Mouse (Mus musculus): ENCODE data around the gene Slmap. TPM values are rescaled to one million over a fixed set of nuclear protein-coding genes. Genes with fewer than 3 reads are reported as not detected.
"Not testable (repeated sequence)": the region's sequence is repeated elsewhere in the genome, so short reads cannot be mapped to it uniquely, and the experiment has no call there.

Gene Slmap
- total RNA-seq, 1 experiment from 2014 or later: 95.9 TPM

- ATAC-seq (replicated peaks; ENCODE audit: insufficient number of reproducible peaks, low FRiP score, low TSS enrichment, poor library complexity, severe bottlenecking): no peak
Measured at GRCm38 (mm10) chr14:26432320-26432719, 102.4 kb downstream of the Slmap start.

DNA sequence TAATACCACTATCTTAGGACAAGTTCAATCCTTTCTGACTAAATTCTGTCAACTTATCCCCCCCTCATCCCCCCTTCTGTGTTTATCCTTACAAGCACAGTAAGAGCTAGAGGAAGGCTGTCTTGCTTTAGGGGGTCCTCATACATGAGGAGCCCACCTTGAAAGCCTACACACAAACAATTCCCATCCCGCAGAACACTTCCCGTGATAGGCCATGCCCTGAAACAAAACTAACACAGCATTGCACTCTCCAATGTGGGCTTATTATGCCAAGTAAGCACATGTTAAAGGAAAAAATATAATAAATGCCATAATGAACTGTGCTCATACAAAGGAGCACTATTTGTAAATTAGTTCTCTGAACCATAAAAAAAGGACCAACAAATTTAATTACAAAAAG lies 102.8 kb downstream of the Slmap start:
- no peak for ATAC-seq (replicated peaks; ENCODE audit: insufficient number of reproducible peaks, low FRiP score, low TSS enrichment, poor library complexity, severe bottlenecking)

DNA sequence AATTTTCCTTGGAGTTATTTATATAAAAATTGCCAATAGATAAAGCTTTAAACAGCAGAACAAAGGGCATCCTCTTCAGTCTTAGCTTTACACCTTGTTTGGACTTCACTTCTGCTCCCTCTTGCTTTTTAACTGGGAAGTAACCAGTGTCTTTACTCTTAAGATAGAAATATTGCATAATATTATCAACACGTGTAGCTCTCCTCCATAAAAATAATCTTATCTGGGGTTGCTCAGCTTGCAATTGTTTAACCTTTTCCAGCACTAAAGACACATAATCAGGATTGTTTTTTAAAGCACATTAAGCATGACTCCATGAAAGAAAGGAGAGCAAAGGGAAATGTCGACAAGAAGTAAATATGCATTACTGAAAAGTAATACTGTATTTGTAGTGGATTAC lies 114.5 kb downstream of the Slmap start:
- no peak for ATAC-seq (replicated peaks; ENCODE audit: insufficient number of reproducible peaks, low FRiP score, low TSS enrichment, poor library complexity, severe bottlenecking)

DNA sequence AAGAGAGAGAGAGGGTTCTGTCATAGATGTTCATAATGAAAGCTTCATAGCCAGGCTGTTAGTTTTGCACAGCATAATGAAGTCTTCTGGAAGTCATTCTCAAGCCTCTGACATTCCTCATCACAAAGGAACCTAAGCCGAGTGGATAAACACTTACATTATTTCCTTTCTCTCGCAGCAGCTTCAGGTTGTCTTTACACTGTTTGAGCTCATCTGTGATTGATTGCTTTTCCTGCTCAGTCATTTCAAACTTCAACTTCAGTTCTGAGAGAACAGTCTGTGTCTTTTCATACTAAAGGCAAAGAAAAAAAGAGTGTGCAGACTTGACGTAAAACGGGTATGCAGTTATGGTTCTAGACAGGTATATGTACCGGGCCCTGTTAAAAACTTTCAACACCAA lies 116.8 kb downstream of the Slmap start:
- ATAC-seq (replicated peaks; ENCODE audit: insufficient number of reproducible peaks, low FRiP score, low TSS enrichment, poor library complexity, severe bottlenecking): no peak

- ATAC-seq (replicated peaks; ENCODE audit: insufficient number of reproducible peaks, low FRiP score, low TSS enrichment, poor library complexity, severe bottlenecking): no peak
Measured at GRCm38 (mm10) chr14:26417088-26417487, 117.6 kb downstream of the Slmap start.

- no peak for ATAC-seq (replicated peaks; ENCODE audit: insufficient number of reproducible peaks, low FRiP score, low TSS enrichment, poor library complexity, severe bottlenecking)
Measured at GRCm38 (mm10) chr14:26413581-26413980, 121.2 kb downstream of the Slmap start.

GRCm38 (mm10) chr14:26406746-26407145 lies 128.0 kb downstream of the Slmap start:
- ATAC-seq (replicated peaks; ENCODE audit: insufficient number of reproducible peaks, low FRiP score, low TSS enrichment, poor library complexity, severe bottlenecking): no peak

DNA sequence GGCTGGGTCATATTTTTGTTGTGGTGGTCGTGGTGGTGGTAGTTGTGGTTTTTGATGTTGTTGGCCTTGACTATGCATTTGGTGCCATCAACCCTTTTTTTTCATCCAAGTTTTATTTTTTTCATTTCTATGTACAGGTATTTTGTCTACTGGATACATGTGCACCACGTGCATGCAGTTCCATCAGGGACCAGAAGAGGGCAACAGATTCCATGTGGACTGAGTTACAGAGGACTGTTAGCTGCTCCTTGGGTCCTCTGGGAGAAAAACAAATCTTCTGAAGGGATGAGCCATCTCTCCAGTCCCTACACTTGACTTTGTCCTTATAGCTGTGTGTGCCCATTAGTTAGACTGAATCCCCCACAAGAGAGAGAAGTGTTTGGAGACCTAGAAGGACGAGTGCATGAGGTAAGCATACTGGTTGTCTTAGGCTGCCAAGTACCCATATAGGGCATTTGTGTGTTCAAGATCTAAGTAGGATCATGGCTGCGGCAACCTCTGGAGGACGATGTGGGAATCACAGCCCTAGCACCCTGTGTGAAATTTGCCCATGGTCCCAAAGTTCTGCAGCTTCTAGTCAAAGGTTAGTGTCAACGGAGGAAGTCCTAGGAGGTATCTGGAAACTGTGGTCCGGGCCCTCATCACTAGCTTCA lies 136.1 kb downstream of the Slmap start:
- no peak for ATAC-seq (replicated peaks; ENCODE audit: insufficient number of reproducible peaks, low FRiP score, low TSS enrichment, poor library complexity, severe bottlenecking)

GRCm38 (mm10) chr14:26391866-26392265 lies 142.9 kb downstream of the Slmap start:
- no peak for ATAC-seq (replicated peaks; ENCODE audit: insufficient number of reproducible peaks, low FRiP score, low TSS enrichment, poor library complexity, severe bottlenecking)

GRCm38 (mm10) chr14:26388961-26389360 lies 145.8 kb downstream of the Slmap start:
- not testable (repeated sequence) for ATAC-seq (replicated peaks; ENCODE audit: insufficient number of reproducible peaks, low FRiP score, low TSS enrichment, poor library complexity, severe bottlenecking)

DNA sequence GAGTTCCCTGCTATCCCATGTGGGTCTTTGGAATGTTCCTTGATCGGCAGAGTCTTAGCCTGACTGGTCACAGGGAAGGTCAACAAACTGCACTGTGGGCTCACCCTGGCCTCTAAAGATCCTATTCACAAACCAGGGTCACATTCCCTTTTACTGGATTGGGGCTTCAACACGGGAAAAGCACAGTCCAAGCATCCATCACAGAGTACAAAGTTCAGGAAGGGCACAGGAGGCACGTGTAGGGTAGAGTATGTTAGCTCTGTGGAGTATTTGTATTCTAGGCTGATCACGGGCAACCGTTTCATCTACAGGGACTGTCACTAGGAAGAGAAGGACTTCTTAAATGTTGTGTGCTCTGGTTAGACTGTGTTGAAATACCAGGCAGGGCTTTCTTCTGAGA lies 147.7 kb downstream of the Slmap start:
- ATAC-seq (replicated peaks; ENCODE audit: insufficient number of reproducible peaks, low FRiP score, low TSS enrichment, poor library complexity, severe bottlenecking): not testable (repeated sequence)

DNA sequence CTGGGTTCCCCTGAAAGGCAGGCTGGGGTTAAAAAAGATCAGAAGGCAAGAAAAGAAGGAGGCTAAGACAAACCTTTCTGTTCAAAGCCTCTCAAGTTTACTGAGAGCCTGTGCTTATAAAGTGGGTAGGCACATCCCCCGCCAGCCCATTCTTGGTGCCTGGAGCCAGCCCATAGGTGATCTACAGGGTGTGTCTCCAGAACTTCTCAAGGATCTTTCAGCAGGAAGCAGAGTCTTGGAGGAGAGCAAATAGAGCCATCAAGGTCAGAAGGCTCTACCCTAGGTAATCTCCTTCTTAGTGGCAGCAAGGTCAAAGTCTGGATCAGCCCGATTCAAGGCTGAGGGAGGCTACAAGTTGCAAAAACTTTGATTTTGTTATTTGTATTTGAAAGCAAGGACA lies 149.1 kb downstream of the Slmap start:
- ATAC-seq (replicated peaks; ENCODE audit: insufficient number of reproducible peaks, low FRiP score, low TSS enrichment, poor library complexity, severe bottlenecking): not testable (repeated sequence)

DNA sequence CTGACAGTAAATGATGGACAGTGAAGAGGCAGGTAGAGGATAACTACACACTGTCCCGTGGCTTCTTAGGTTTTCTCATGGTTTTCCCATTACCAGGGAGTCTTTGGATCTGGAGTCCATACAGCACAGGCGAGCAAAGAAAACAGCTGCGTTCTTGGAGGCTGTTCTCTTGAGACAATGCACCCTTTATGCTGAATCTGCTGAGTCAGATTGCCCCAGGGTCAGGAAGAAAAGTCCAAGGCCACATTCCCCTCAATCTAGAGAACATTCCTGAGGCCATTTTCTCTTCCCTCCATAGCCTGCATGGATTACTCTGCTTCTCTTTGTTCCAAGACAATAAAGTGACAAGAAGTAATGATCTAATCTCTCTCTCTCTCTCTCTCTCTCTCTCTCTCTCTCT lies 155.7 kb downstream of the Slmap start:
- no peak for ATAC-seq (replicated peaks; ENCODE audit: insufficient number of reproducible peaks, low FRiP score, low TSS enrichment, poor library complexity, severe bottlenecking)

GRCm38 (mm10) chr14:26376652-26377051 lies 158.1 kb downstream of the Slmap start:
- 0 out of 2 replicates have a peak, but pooled peaks have one; percentile 35 for ATAC-seq (replicated peaks; ENCODE audit: insufficient number of reproducible peaks, low FRiP score, low TSS enrichment, poor library complexity, severe bottlenecking)

Other genes with a start within 250 kb of the Slmap start
- gene Dennd6a, start 38.9 kb upstream of the Slmap start, total RNA-seq (2017): 28.5 to 43.1 TPM (median 32.7 TPM) in 3 replicates
- 125 to 462 TPM (median 150 TPM) in 3 replicates for gene Arf4, start 103.1 kb upstream of the Slmap start, total RNA-seq (2017)
- 8.6 to 12.8 TPM (median 10.5 TPM) in 3 replicates for gene Pde12, start 135.0 kb upstream of the Slmap start, total RNA-seq (2017)
- 16.9 to 28.6 TPM (median 19.4 TPM) in 3 replicates for gene Dnah12, start 158.3 kb upstream of the Slmap start, total RNA-seq (2017)